Mouse (Mus musculus): ENCODE results near the gene Dand5. TPM values are rescaled to one million over a fixed set of nuclear protein-coding genes. Genes with fewer than 3 reads are reported as not detected.

Dand5 gene
- total RNA-seq, 1 experiment from 2014 or later, result 4.5 TPM

- ATAC-seq (ENCODE audit: extremely low read depth, insufficient number of reproducible peaks, low FRiP score, poor library complexity, severe bottlenecking), result 0 out of 2 replicates have a peak, but pooled peaks have one; percentile 27
Observed at GRCm38 (mm10) chr8:84810896-84811295, 11.7 kb downstream of the Dand5 start.

DNA sequence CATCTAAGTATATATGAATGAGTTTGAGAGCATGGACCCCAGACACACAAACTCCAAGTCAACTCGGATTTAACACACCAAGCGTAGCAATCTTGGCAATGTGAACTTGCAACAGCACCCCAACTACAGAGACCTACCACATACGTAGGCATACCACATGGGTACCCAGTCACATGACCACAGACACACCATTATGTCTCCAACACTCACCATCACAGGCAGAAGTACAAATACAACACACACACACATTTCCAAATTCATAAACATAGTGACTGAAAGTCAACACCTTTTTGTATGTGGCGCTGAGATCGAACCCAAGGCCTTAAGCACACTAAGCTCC, 12.7 kb downstream of the Dand5 start:
- ATAC-seq (ENCODE audit: extremely low read depth, insufficient number of reproducible peaks, low FRiP score, poor library complexity, severe bottlenecking), result no peak

GRCm38 (mm10) chr8:84809109-84809940, 13.3 kb downstream of the Dand5 start:
- ATAC-seq (ENCODE audit: extremely low read depth, insufficient number of reproducible peaks, low FRiP score, poor library complexity, severe bottlenecking), result no peak

- ATAC-seq (ENCODE audit: extremely low read depth, insufficient number of reproducible peaks, low FRiP score, poor library complexity, severe bottlenecking), result no peak
Observed at GRCm38 (mm10) chr8:84806031-84806430, 16.6 kb downstream of the Dand5 start.

DNA sequence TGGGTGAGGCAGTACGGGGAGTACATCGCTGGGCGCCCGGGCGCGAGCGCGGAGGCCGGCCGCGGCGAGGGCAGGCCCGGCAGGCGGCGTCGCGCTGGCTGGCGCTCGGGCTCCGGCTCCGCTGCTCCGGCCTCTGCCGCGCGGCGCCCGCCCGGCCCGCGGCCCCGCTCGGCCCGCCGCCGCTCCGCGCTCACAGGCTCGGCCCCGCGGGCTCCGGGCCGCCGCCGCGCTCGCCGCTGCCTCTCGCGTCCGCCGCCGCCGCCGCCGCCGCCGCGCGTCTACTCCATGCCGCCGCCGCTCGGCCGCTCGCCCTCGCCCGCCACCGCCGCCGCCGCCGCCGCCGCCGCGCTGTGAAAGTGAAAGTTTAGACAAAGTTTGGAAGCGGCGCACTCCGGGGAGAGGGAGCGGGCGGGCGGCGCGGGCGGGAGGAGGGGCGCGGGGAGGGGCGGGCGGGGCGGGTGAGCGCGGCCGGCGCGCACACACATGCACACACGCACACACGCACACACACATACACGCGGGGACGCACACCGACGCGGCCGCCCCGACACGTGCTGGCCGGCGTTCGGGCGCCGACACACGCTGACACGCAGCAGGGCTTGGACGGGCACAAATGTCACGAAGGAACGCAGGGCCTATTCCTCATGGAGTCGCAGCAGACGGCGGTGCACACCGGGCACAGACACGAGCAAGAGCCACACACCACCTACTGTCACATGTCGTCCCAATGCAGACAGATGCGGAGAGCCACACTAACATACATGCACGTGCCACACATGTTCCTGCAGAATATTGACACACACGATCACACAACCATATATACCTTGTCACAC, 22.4 kb downstream of the Dand5 start, which contains the start of gene Nfix:
Gene Nfix, minus strand, starts transcription at position 346 of the 833 bp plus-strand sequence.
- no peak for ATAC-seq (ENCODE audit: extremely low read depth, insufficient number of reproducible peaks, low FRiP score, poor library complexity, severe bottlenecking)

DNA sequence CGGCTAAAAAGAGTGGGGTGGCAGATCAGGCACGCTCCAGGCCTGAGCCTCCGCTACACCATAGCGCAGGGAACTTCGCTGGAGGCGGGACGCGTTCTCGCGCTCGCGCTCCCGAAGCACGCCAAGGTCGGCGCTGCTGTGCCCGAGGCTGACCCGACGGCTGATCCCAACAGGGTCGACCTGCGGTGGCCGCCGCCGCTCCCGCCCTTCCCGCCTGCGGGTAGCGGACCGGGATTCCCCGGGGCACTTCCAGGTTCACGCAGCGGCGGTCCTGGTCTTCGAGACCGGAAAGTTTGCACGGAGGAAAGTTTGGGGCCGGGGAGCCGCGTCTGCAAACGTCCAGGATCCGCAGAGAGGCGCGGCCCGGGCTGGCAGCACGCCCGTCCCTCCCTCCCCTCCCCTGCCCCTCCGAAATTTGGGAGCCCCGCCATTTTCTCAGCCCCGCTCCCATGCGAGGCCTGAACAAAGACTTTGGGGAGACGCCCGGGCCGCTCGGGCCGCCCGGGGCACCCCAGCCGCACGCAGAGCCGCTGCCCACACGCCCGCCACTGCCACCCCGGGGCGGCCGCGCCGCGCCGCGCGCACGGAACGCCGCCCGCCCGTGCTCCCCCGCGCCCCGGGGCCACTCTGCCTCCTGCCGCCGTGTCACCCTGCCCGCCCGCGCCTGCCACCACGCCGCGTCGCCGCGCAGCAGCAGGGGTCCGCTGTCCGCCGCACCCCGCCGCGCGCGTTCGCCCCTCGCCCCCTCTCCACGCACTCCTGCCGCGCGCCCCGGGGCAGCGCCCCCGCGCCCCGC, 23.3 kb downstream of the Dand5 start:
- ATAC-seq (ENCODE audit: extremely low read depth, insufficient number of reproducible peaks, low FRiP score, poor library complexity, severe bottlenecking), result peak; percentile 11; the same call in 1 of the 2 replicates

- ATAC-seq (ENCODE audit: extremely low read depth, insufficient number of reproducible peaks, low FRiP score, poor library complexity, severe bottlenecking), result no peak
Observed at GRCm38 (mm10) chr8:84798446-84799135, 24.0 kb downstream of the Dand5 start.

DNA sequence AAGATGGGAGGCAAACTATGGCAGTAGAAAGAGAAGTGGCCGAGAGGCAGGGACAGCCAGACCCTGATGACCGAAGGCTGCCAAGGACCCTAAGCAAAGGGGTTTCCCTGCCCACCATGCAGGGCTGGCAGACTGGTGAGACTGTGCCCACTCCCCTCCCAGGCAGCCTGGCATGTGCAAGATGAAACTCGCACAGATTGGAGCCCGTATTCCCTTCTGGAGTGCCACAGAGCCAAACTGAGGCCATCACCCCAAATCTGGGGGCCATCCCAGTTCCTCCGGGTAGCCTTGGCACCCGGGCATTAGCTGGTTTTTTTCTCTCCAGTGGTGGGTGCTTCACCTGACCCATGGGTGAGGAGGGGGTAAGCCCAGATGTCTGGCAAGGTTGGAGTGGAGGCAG, 24.7 kb downstream of the Dand5 start:
- ATAC-seq (ENCODE audit: extremely low read depth, insufficient number of reproducible peaks, low FRiP score, poor library complexity, severe bottlenecking), result no peak

- no peak for ATAC-seq (ENCODE audit: extremely low read depth, insufficient number of reproducible peaks, low FRiP score, poor library complexity, severe bottlenecking)
Observed at GRCm38 (mm10) chr8:84797256-84797797, 25.3 kb downstream of the Dand5 start.

DNA sequence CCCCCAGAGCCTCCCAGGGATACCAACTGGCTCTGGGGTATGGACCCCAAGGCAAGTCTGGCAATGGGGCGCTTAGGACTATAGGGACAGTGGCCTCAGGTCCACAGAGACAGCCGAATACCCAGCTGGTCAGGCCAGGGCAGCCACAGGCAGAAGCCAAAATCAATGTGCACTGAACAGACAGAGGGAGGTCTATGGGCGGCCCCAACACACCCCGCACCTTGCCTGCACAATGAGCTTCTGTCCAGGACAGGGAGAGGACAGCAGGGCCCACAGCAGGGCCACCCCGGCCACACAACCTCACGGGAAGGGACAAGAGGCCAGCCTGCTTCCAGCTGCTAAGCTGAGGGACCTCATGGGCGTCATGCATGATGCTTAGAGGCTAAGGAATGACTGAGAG, 28.1 kb downstream of the Dand5 start:
- no peak for ATAC-seq (ENCODE audit: extremely low read depth, insufficient number of reproducible peaks, low FRiP score, poor library complexity, severe bottlenecking)

- ATAC-seq (ENCODE audit: extremely low read depth, insufficient number of reproducible peaks, low FRiP score, poor library complexity, severe bottlenecking), result no peak
Observed at GRCm38 (mm10) chr8:84793791-84794485, 28.7 kb downstream of the Dand5 start.

GRCm38 (mm10) chr8:84793134-84793533, 29.5 kb downstream of the Dand5 start:
- no peak for ATAC-seq (ENCODE audit: extremely low read depth, insufficient number of reproducible peaks, low FRiP score, poor library complexity, severe bottlenecking)

DNA sequence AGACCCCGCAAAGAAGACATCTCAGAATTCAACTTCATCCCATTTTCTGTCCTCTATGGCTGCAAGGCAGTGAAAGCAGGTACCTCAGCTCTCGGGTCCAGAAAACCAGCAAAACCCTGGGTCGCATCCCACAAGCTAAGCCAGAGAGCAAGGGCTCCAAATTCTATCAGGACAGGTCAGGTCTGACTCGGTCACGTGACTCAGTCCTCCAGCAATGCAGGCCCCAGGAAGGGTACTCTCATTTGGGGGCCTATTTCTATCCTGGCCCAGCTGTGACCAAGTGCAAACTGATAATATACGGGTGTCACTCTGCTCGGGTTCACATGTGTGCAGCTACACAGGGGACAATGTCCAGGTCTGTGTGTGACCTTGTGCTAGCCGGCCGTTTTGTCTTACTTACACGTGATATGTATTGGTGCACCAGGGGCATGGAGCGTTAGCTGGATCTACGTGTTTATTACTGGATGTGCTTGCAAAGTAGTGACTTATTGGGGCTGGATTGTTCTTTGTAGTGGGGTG, 30.1 kb downstream of the Dand5 start:
- no peak for ATAC-seq (ENCODE audit: extremely low read depth, insufficient number of reproducible peaks, low FRiP score, poor library complexity, severe bottlenecking)

DNA sequence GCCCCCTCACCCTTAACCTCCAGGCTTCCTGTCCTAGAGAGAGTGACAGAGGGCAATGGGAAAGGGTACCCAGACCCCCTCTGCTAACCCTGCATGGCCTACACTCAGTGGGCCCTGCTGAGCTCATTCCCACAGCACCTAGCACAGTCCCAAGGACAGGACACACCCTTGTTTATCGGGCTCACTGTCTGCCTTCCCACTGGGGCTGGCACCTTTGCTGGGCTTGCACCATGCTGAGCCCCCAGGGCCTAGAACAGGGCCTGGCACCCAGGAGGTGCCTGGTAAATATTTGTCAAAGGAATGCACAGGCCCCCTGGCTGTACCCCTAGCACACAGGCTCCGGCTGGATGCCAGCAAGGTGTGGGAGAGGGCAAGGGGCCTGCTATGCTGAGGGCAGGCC, 32.1 kb downstream of the Dand5 start:
- ATAC-seq (ENCODE audit: extremely low read depth, insufficient number of reproducible peaks, low FRiP score, poor library complexity, severe bottlenecking), result no peak

GRCm38 (mm10) chr8:84789855-84790486, 32.7 kb downstream of the Dand5 start:
- ATAC-seq (ENCODE audit: extremely low read depth, insufficient number of reproducible peaks, low FRiP score, poor library complexity, severe bottlenecking), result no peak

DNA sequence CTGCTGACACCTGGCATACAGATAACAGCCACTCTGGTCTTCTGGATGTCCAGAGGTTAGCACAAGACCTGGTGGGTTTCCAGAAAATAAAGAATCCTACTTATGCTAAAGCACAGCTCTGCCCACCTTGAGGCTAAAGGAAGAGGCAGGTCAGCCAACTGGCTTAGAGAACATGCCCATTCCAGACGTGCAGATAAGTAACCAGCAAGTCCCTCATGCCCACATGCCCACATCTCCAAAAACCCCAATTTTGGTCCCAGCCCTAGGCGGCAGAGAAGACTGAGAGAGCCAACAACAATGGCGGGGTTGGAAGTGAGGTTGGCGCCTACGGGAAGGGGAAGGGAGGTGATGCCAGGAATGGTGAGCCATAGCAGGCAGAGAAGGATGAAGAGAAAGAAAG, 33.3 kb downstream of the Dand5 start:
- ATAC-seq (ENCODE audit: extremely low read depth, insufficient number of reproducible peaks, low FRiP score, poor library complexity, severe bottlenecking), result no peak

DNA sequence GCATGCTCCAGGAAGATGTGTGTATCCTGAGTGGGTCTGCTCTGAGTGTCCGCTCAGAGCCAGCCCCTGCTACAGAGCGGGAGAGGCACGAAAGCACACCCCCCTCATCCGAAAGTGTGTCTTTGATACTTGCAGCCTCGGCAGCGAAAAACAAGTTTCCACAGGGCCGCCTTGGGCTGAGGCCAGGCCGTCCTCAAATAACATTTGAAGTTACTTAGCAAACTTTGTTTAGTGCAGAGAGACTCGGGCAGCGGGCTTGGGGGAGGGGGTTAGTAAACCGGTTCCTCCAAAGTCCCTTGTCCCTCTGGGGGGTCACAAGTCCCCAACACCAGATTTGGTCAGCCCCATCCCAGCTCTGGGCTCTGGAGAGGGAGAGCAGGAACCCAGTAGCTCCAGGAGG, 33.7 kb downstream of the Dand5 start:
- no peak for ATAC-seq (ENCODE audit: extremely low read depth, insufficient number of reproducible peaks, low FRiP score, poor library complexity, severe bottlenecking)

All from neutrophil, adult 5-6 weeks (primary cell).